Mouse (Mus musculus) heart, postnatal 0 days (tissue): ENCODE data around the gene Gm49486. TPM values are rescaled to one million over a fixed set of nuclear protein-coding genes. Genes with fewer than 3 reads are reported as not detected.

ENCODE experiments used
- ATAC-seq: fragments of 200-750 bp; cut with Nextera tagmentation; 2 replicates; pipeline ENCODE4 v1.8.0; 2017; ENCODE audit warnings: low read depth, moderate number of reproducible peaks, moderate library complexity; ENCODE audit not compliant: insufficient read depth
- DNase-seq: peaks from one replicate; pipeline ENCODE4 v3.0.0-alpha.2; 2016; ENCODE audit warnings: low spot score
- H3K27ac ChIP-seq: fragments of 300-500 bp; sonication (generic); 2 replicates; pipeline ENCODE4 v1.5.1; 2014; ENCODE audit warnings: low read depth, mild to moderate bottlenecking
- H3K27me3 ChIP-seq: fragments of 300-500 bp; sonication (generic); 2 replicates; pipeline ENCODE4 v1.6.1; 2014; ENCODE audit warnings: low read length, mixed read lengths; ENCODE audit not compliant: control insufficient read depth, insufficient read depth
- H3K36me3 ChIP-seq: fragments of 300-500 bp; sonication (generic); replicated peaks from 2 replicates; pipeline ENCODE4 v1.6.1; 2014; ENCODE audit warnings: low read length, mixed read lengths; ENCODE audit not compliant: control insufficient read depth, insufficient read depth
- H3K4me1 ChIP-seq: fragments of 300-500 bp; sonication (generic); 2 replicates; pipeline ENCODE4 v1.6.1; 2014; ENCODE audit warnings: antibody characterized with exemption; ENCODE audit not compliant: control insufficient read depth, insufficient read depth
- H3K4me2 ChIP-seq: fragments of 300-500 bp; sonication (generic); 2 replicates; pipeline ENCODE4 v1.6.1; 2014; ENCODE audit warnings: low read depth, mild to moderate bottlenecking, low read length, moderate library complexity
- H3K4me3 ChIP-seq: fragments of 300-500 bp; sonication (generic); 2 replicates; pipeline ENCODE4 v1.5.1; 2014; ENCODE audit warnings: low read depth, low read length
- H3K9ac ChIP-seq: fragments of 300-500 bp; sonication (generic); replicated peaks from 2 replicates; pipeline ENCODE4 v1.6.1; 2014; ENCODE audit warnings: low read depth, low read length, mixed read lengths
- H3K9me3 ChIP-seq: fragments of 300-500 bp; sonication (generic); replicated peaks from 2 replicates; pipeline ENCODE4 v1.6.1; 2016; ENCODE audit warnings: low read length; ENCODE audit not compliant: control insufficient read depth
- CTCF ChIP-seq: IDR thresholded peaks from 2 replicates; pipeline ENCODE4 v1.5.1; 2016; ENCODE audit warnings: antibody characterized with exemption, control low read depth, low read depth
- EP300 ChIP-seq: IDR thresholded peaks from 2 replicates; pipeline ENCODE4 v1.6.1; 2016; ENCODE audit warnings: antibody characterized with exemption, low read depth
- WGBS: fragments of 180-500 bp; shearing (Covaris S2); extraction: QIAGEN DNeasy Blood & Tissue Kit; methylation state at CpG from one replicate; pipeline ENCODE4 v1.1.7; 2014; 5-methylcytosine and 5-hydroxymethylcytosine counted together
- polyA plus RNA-seq: library from polyadenylated mRNA; unstranded; fragments of >200 nt; fragmentation: Nextera tagmentation; extraction: Ambion mirVana; gene quantifications from 2 replicates; pipeline ENCODE4 v1.2.1, GENCODE M21; 2015
- total RNA-seq: library from RNA; depleted of rRNA; stranded (reverse); fragments of >200 nt; gene quantifications from 2 replicates; pipeline ENCODE4 v1.2.3, GENCODE M21; 2014; ENCODE audit warnings: low replicate concordance; rRNA removed

The Gm49486 gene
- total RNA-seq (0.12 and 0.80 TPM in 2 replicates), polyA plus RNA-seq (0.74 and 1.0 TPM in 2 replicates)

- DNase-seq: peak; percentile 87
- Histone ChIP-seq H3K9ac (peak within 1 kb of the TSS; percentile 73), H3K27me3 (no peaks in the 10 kb centered on the region), H3K4me2 (peak within 1 kb of the TSS; percentile 98), H3K4me3 (peak within 1 kb of the TSS; percentile 73), H3K27ac (peak within 1 kb of the TSS; percentile 96), H3K36me3 (peaks cover 24% of the 10 kb centered on the region), H3K9me3 (no peaks in the 10 kb centered on the region), H3K4me1 (peaks cover 6% of the 10 kb centered on the region)
- TF ChIP-seq EP300 (peak; percentile 39; the same call in 1 of the 2 replicates), CTCF (no peak)
- ATAC-seq: peak; percentile 88
- under 1% methylated on average over 50 of the region's 51 CpGs for WGBS
Measured at GRCm38 (mm10) chr15:79229058-79229821, at the start of gene Gm49486, which contains the start of gene Pick1. Gene Gm49486, plus strand, starts transcription at chr15:79229391. Gene Pick1, plus strand, starts transcription at chr15:79229173.

- H3K27ac ChIP-seq: no peak overlapping the region
- no peak for DNase-seq
- TF ChIP-seq EP300 (no peak), CTCF (no peak)
- no peak for ATAC-seq
- H3K36me3 ChIP-seq: no peaks in the 10 kb centered on the region
- no peak overlapping the region for H3K9ac ChIP-seq
- no peak overlapping the region for H3K4me3 ChIP-seq
- H3K27me3 ChIP-seq: 0 out of 2 replicates have a peak, but pooled peaks cover 4% of the 10 kb centered on the region
- H3K4me1 ChIP-seq: no peaks in the 10 kb centered on the region
- no peaks in the 10 kb centered on the region for H3K9me3 ChIP-seq
- no peak overlapping the region for H3K4me2 ChIP-seq
- 82% methylated on average over 10 of the region's 10 CpGs for WGBS
Measured at GRCm38 (mm10) chr15:79185213-79185612, 44.0 kb upstream of the Gm49486 start.

- Histone ChIP-seq H3K27me3 (0 out of 2 replicates have a peak, but pooled peaks cover 4% of the 10 kb centered on the region), H3K4me2 (no peak overlapping the region), H3K4me1 (0 out of 2 replicates have a peak, but pooled peaks cover 2% of the 10 kb centered on the region), H3K4me3 (no peak overlapping the region), H3K9me3 (no peaks in the 10 kb centered on the region), H3K27ac (no peak overlapping the region), H3K36me3 (no peaks in the 10 kb centered on the region), H3K9ac (no peak overlapping the region)
- WGBS: 84% methylated on average over 8 of the region's 8 CpGs
- TF ChIP-seq EP300 (no peak), CTCF (no peak)
- no peak for ATAC-seq
- DNase-seq: no peak
Measured at GRCm38 (mm10) chr15:79187819-79188218, 41.4 kb upstream of the Gm49486 start.

GRCm38 (mm10) chr15:79191426-79191825 is 37.8 kb upstream of the Gm49486 start:
- TF ChIP-seq CTCF: no peak
- TF ChIP-seq EP300: no peak
- Histone ChIP-seq H3K4me2 (no peak overlapping the region), H3K27me3 (no peaks in the 10 kb centered on the region), H3K4me3 (no peak overlapping the region), H3K36me3 (no peaks in the 10 kb centered on the region), H3K9me3 (no peaks in the 10 kb centered on the region), H3K9ac (no peak overlapping the region), H3K27ac (no peak overlapping the region), H3K4me1 (peaks cover 10% of the 10 kb centered on the region; the same call in 1 of the 2 replicates)
- ATAC-seq (no peak), DNase-seq (no peak)
- 90% methylated on average over 2 of the region's 2 CpGs for WGBS

- ATAC-seq (no peak), DNase-seq (no peak)
- H3K27ac ChIP-seq: peak overlapping the region; percentile 69
- no peaks in the 10 kb centered on the region for H3K36me3 ChIP-seq
- peaks cover 10% of the 10 kb centered on the region; the same call in 1 of the 2 replicates for H3K4me1 ChIP-seq
- H3K4me3 ChIP-seq: no peak overlapping the region
- TF ChIP-seq CTCF (no peak), EP300 (no peak)
- H3K9ac ChIP-seq: no peak overlapping the region
- H3K9me3 ChIP-seq: no peaks in the 10 kb centered on the region
- H3K27me3 ChIP-seq: no peaks in the 10 kb centered on the region
- peak overlapping the region; percentile 30; the same call in 1 of the 2 replicates for H3K4me2 ChIP-seq
- WGBS: 84% methylated on average over 6 of the region's 6 CpGs
Measured at GRCm38 (mm10) chr15:79192450-79192849, 36.7 kb upstream of the Gm49486 start.
